Mouse (Mus musculus) liver, postnatal 0 days (tissue): ENCODE data around the gene Six5. TPM values are rescaled to one million over a fixed set of nuclear protein-coding genes. Genes with fewer than 3 reads are reported as not detected.

ENCODE experiments used
- ATAC-seq: fragments of 200-750 bp; cut with Nextera tagmentation; 2 replicates; pipeline ENCODE4 v1.8.0; 2017; ENCODE audit warnings: mild to moderate bottlenecking, moderate library complexity
- DNase-seq: peaks from one replicate; pipeline ENCODE4 v3.0.0-alpha.2; 2016
- H3K27ac ChIP-seq: fragments of 300-500 bp; sonication (generic); 2 replicates; pipeline ENCODE4 v1.5.1; 2014; ENCODE audit warnings: antibody characterized with exemption, moderate library complexity, mild to moderate bottlenecking, low read depth
- H3K27me3 ChIP-seq: fragments of 300-500 bp; sonication (generic); 2 replicates; pipeline ENCODE4 v1.6.1; 2014; ENCODE audit warnings: low read length, control low read depth, mixed read lengths; ENCODE audit not compliant: insufficient read depth
- H3K36me3 ChIP-seq: fragments of 300-500 bp; sonication (generic); replicated peaks from 2 replicates; pipeline ENCODE4 v1.6.1; 2014; ENCODE audit warnings: mild to moderate bottlenecking, control low read depth, low read length, moderate library complexity, mixed read lengths; ENCODE audit not compliant: insufficient read depth
- H3K4me1 ChIP-seq: fragments of 300-500 bp; sonication (generic); 2 replicates; pipeline ENCODE4 v1.6.1; 2014; ENCODE audit warnings: antibody characterized with exemption, mild to moderate bottlenecking, control low read depth; ENCODE audit not compliant: insufficient read depth
- H3K4me2 ChIP-seq: fragments of 300-500 bp; sonication (generic); 2 replicates; pipeline ENCODE4 v1.6.1; 2014; ENCODE audit warnings: low read depth, mild to moderate bottlenecking, low read length, moderate library complexity, mixed read lengths
- H3K4me3 ChIP-seq: fragments of 300-500 bp; sonication (generic); 2 replicates; pipeline ENCODE4 v1.5.1; 2014; ENCODE audit warnings: low read depth, low read length
- H3K9ac ChIP-seq: fragments of 300-500 bp; sonication (generic); replicated peaks from 2 replicates; pipeline ENCODE4 v1.6.1; 2014; ENCODE audit warnings: mild to moderate bottlenecking, moderate library complexity
- H3K9me3 ChIP-seq: fragments of 300-500 bp; sonication (generic); 2 replicates; pipeline ENCODE4 v1.6.1; 2016; ENCODE audit warnings: mild to moderate bottlenecking, control low read depth, low read length, mixed read lengths
- CTCF ChIP-seq: sonication (generic); IDR thresholded peaks from 2 replicates; pipeline ENCODE4 v1.5.1; 2016; ENCODE audit warnings: antibody characterized with exemption, low read depth
- EP300 ChIP-seq: IDR thresholded peaks from 2 replicates; pipeline ENCODE4 v1.6.1; 2016; ENCODE audit warnings: antibody characterized with exemption, low read depth, mild to moderate bottlenecking
- WGBS: fragments of 180-500 bp; shearing (Covaris S2); extraction: QIAGEN DNeasy Blood & Tissue Kit; methylation state at CpG from one replicate; pipeline ENCODE4 v1.1.7; 2014; ENCODE audit not compliant: insufficient replicate concordance; 5-methylcytosine and 5-hydroxymethylcytosine counted together
- microRNA-seq: library from miRNA; unstranded; fragments of <30 nt; microRNA quantifications from one replicate; pipeline ENCODE4, GENCODE M21; 2016
- polyA plus RNA-seq: library from polyadenylated mRNA; unstranded; fragments of >200 nt; fragmentation: Nextera tagmentation; extraction: Ambion mirVana; gene quantifications from 2 replicates; pipeline ENCODE4 v1.2.1, GENCODE M21; 2015

The Six5 gene
- polyA plus RNA-seq, 1 experiment from 2014 or later, result 0.78 TPM

DNA sequence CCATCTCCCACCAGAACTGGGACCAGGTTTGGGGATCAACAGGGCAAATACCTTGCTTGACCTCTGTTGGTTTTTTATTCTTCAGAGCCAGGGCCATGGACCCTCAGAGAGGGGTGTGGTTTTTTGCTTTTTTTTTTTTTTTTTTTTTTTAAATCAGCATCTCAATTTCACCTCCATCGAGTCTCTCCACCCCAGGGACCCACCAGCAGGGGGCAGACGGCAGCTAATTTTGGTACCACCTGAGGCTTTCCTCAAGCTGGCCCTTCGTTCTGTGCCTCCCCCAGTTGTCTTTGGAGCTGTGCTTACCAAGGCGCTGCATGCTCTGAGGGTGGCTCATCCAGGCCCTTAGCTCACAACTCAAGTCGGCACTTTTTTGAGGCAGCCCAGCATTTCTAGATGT, 43.0 kb downstream of the Six5 start:
- Histone ChIP-seq H3K27ac (no peak overlapping the region), H3K9me3 (no peaks in the 10 kb centered on the region), H3K4me2 (no peak overlapping the region), H3K27me3 (no peaks in the 10 kb centered on the region), H3K4me3 (no peak overlapping the region), H3K9ac (no peak overlapping the region), H3K4me1 (no peaks in the 10 kb centered on the region), H3K36me3 (peaks cover 36% of the 10 kb centered on the region)
- peak; percentile 67 for DNase-seq
- TF ChIP-seq EP300, result no peak
- TF ChIP-seq CTCF, result peak; percentile 51
- ATAC-seq, result no peak
- 49% methylated on average over 5 of the region's 5 CpGs for WGBS

DNA sequence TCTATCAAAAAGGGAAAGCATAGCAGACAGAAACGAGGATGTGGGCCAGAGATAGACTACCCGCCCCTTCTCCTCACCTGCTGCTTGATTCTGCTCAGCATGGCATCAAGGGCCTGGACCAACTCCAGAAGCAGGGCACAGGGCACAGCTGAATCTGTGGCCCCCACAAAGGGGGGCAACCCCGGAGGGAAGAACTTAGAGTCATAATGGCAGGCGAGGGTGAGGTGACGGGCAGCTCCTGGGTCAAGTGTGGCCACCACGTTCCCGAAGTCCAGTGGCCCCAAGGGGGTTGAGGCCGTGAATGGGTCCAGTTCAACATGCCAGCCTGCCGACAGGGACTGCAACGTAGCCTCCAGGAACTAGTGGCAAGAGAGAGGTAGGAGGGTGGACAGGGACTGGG, 52.4 kb downstream of the Six5 start:
- Histone ChIP-seq H3K27me3 (no peaks in the 10 kb centered on the region), H3K9ac (no peak overlapping the region), H3K27ac (no peak overlapping the region), H3K4me3 (no peak overlapping the region), H3K4me2 (no peak overlapping the region), H3K36me3 (peaks cover 5% of the 10 kb centered on the region), H3K9me3 (no peaks in the 10 kb centered on the region), H3K4me1 (peaks cover 19% of the 10 kb centered on the region)
- no peak for DNase-seq
- no peak for ATAC-seq
- WGBS, result 89% methylated on average over 10 of the region's 10 CpGs
- TF ChIP-seq EP300, result no peak
- no peak for TF ChIP-seq CTCF

DNA sequence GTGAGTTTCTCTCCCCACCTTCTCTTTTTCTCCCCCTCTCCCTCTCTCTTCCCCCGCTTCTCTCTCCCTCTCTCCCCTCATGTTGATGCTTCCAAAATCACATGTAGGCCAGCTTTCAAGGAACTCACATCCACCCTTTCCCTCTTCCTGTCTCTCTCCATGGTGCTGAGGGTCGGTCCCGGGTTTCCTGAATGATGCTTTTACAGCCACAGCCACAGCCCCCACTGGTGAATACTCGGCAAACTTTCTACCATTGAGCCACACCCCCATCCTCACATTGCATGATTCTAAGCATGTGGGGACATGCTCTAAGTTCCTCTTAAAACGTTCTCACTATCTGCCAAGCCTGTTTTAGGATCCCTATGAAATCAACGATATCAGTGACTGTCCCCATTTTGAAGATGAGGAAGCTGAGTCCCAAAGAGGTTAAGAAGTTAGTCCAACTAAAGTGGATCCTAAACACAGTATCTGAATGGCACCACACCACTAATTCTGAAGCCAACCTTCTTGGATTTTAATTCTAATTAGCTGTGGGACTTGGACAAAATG, 53.2 kb downstream of the Six5 start:
- Histone ChIP-seq H3K4me3 (no peak overlapping the region), H3K36me3 (peaks cover 11% of the 10 kb centered on the region), H3K27me3 (no peaks in the 10 kb centered on the region), H3K9me3 (no peaks in the 10 kb centered on the region), H3K4me2 (no peak overlapping the region), H3K4me1 (peaks cover 19% of the 10 kb centered on the region), H3K27ac (no peak overlapping the region), H3K9ac (no peak overlapping the region)
- 40% methylated on average over 6 of the region's 6 CpGs for WGBS
- TF ChIP-seq EP300, result no peak
- TF ChIP-seq CTCF, result no peak
- ATAC-seq (no peak), DNase-seq (no peak)

Small RNA genes lying within 50 kb of the gene (microRNA-seq; reads per million reads assigned to microRNA genes)
- gene Mir3100, result not detected

Other genes with a start within 250 kb of the Six5 start
- 118 and 119 TPM in 2 replicates for gene Pglyrp1, start 223.3 kb upstream of the Six5 start, polyA plus RNA-seq
- 5.6 and 7.5 TPM in 2 replicates for gene Ccdc61, start 184.2 kb upstream of the Six5 start, polyA plus RNA-seq
- gene Nova2, start 168.7 kb upstream of the Six5 start, polyA plus RNA-seq, result 0.08 and 0.12 TPM in 2 replicates
- not detected in 2 replicates for gene Nanos2, start 107.2 kb upstream of the Six5 start, polyA plus RNA-seq
- gene Mypop, start 103.3 kb upstream of the Six5 start, polyA plus RNA-seq, result 0.39 and 0.55 TPM in 2 replicates
- 6.3 and 8.8 TPM in 2 replicates for gene Irf2bp1, start 90.5 kb upstream of the Six5 start, polyA plus RNA-seq
- 61.0 and 84.0 TPM in 2 replicates for gene Foxa3, start 71.1 kb upstream of the Six5 start, polyA plus RNA-seq
- 6.9 and 7.1 TPM in 2 replicates for gene Sympk, start 70.2 kb upstream of the Six5 start, polyA plus RNA-seq
- gene Rsph6a, start 39.9 kb upstream of the Six5 start, polyA plus RNA-seq, result not detected in 2 replicates
- 3.2 and 4.6 TPM in 2 replicates for gene Dmwd, start 18.4 kb upstream of the Six5 start, polyA plus RNA-seq
- gene Dmpk, start 10.7 kb upstream of the Six5 start, polyA plus RNA-seq, result 14.2 and 17.6 TPM in 2 replicates
- 0.17 TPM in 1 of 2 replicates, not detected in the other for gene Gm4969, start 23.8 kb downstream of the Six5 start, polyA plus RNA-seq
- gene Fbxo46, start 25.3 kb downstream of the Six5 start, polyA plus RNA-seq, result 3.2 and 3.6 TPM in 2 replicates
- 5.2 and 5.8 TPM in 2 replicates for gene Qpctl, start 54.7 kb downstream of the Six5 start, polyA plus RNA-seq
- gene Snrpd2, start 55.1 kb downstream of the Six5 start, polyA plus RNA-seq, result 38.9 and 41.0 TPM in 2 replicates
- gene Gipr, start 71.5 kb downstream of the Six5 start, polyA plus RNA-seq, result 0.04 TPM in 1 of 2 replicates, not detected in the other
- 3.3 and 3.4 TPM in 2 replicates for gene Eml2, start 81.8 kb downstream of the Six5 start, polyA plus RNA-seq
- 0.74 and 0.83 TPM in 2 replicates for gene Gpr4, start 117.9 kb downstream of the Six5 start, polyA plus RNA-seq
- 8.7 and 9.7 TPM in 2 replicates for gene Opa3, start 133.7 kb downstream of the Six5 start, polyA plus RNA-seq
- gene Vasp, start 177.2 kb downstream of the Six5 start, polyA plus RNA-seq, result 36.2 and 36.4 TPM in 2 replicates
- gene Ppm1n, start 185.5 kb downstream of the Six5 start, polyA plus RNA-seq, result 0.15 TPM in 1 of 2 replicates, not detected in the other
- gene Rtn2, start 188.0 kb downstream of the Six5 start, polyA plus RNA-seq, result 1.5 and 4.6 TPM in 2 replicates
- 0.06 TPM in 1 of 2 replicates, not detected in the other for gene Fosb, start 215.5 kb downstream of the Six5 start, polyA plus RNA-seq